Mouse (Mus musculus) midbrain, postnatal 0 days (tissue): ENCODE measurements around the gene Gm14399. TPM values are rescaled to one million over a fixed set of nuclear protein-coding genes. Genes with fewer than 3 reads are reported as not detected.
"Not testable (repeated sequence)": the region's sequence is repeated elsewhere in the genome, so short reads cannot be mapped to it uniquely, and the experiment has no call there.

Experiments
- ATAC-seq: fragments of 200-750 bp; cut with Nextera tagmentation; 2 replicates; pipeline ENCODE4 v1.8.0; 2017; ENCODE audit warnings: moderate number of reproducible peaks, mild to moderate bottlenecking, moderate TSS enrichment, moderate library complexity; ENCODE audit not compliant: low FRiP score
- DNase-seq: peaks from one replicate; pipeline ENCODE4 v3.0.0-alpha.2; 2015; ENCODE audit warnings: low spot score
- H3K27ac ChIP-seq: fragments of 300-500 bp; sonication (generic); 2 replicates; pipeline ENCODE4 v1.5.1; 2014; ENCODE audit warnings: low read depth, mild to moderate bottlenecking, low read length, mixed read lengths
- H3K27me3 ChIP-seq: fragments of 300-500 bp; sonication (generic); 2 replicates; pipeline ENCODE4 v1.6.1; 2014; ENCODE audit warnings: low read length, control low read depth, mixed read lengths; ENCODE audit not compliant: insufficient read depth
- H3K36me3 ChIP-seq: fragments of 300-500 bp; sonication (generic); 2 replicates; pipeline ENCODE4 v1.6.1; 2014; ENCODE audit warnings: low read length, control low read depth, mixed read lengths; ENCODE audit not compliant: insufficient read depth
- H3K4me1 ChIP-seq: fragments of 300-500 bp; sonication (generic); 2 replicates; pipeline ENCODE4 v1.6.1; 2014; ENCODE audit warnings: mild to moderate bottlenecking, control low read depth, antibody characterized with exemption, low read length, mixed read lengths; ENCODE audit not compliant: insufficient read depth
- H3K4me2 ChIP-seq: fragments of 300-500 bp; sonication (generic); 2 replicates; pipeline ENCODE4 v1.6.1; 2014; ENCODE audit warnings: low read depth, mild to moderate bottlenecking, low read length, mixed read lengths; ENCODE audit not compliant: poor library complexity, severe bottlenecking
- H3K4me3 ChIP-seq: fragments of 300-500 bp; sonication (generic); 2 replicates; pipeline ENCODE4 v1.5.1; 2014; ENCODE audit warnings: low read depth, mild to moderate bottlenecking, low read length, moderate library complexity
- H3K9ac ChIP-seq: fragments of 300-500 bp; sonication (generic); replicated peaks from 2 replicates; pipeline ENCODE4 v1.6.1; 2014; ENCODE audit warnings: mild to moderate bottlenecking, low read length, moderate library complexity, mixed read lengths; ENCODE audit not compliant: poor library complexity, severe bottlenecking
- H3K9me3 ChIP-seq: fragments of 300-500 bp; sonication (generic); 2 replicates; pipeline ENCODE4 v1.6.1; 2016; ENCODE audit warnings: low read length, control low read depth
- CTCF ChIP-seq: IDR thresholded peaks from 2 replicates; pipeline ENCODE4 v1.5.1; 2016; ENCODE audit warnings: antibody characterized with exemption, mild to moderate bottlenecking
- WGBS: fragments of 180-500 bp; shearing (Covaris S2); extraction: QIAGEN DNeasy Blood & Tissue Kit; methylation state at CpG from one replicate; pipeline ENCODE4 v1.1.7; 2014; 5-methylcytosine and 5-hydroxymethylcytosine counted together
- polyA plus RNA-seq: library from polyadenylated mRNA; unstranded; fragments of >200 nt; fragmentation: Nextera tagmentation; extraction: Ambion mirVana; gene quantifications from 2 replicates; pipeline ENCODE4 v1.2.1, GENCODE M21; 2015
- total RNA-seq: library from RNA; depleted of rRNA; stranded (reverse); fragments of >200 nt; gene quantifications from 2 replicates; pipeline ENCODE4 v1.2.3, GENCODE M21; 2014

Gene Gm14399
- total and polyA plus RNA-seq, 2 experiments from 2014 or later, result 5.5 to 9.0 TPM

DNA sequence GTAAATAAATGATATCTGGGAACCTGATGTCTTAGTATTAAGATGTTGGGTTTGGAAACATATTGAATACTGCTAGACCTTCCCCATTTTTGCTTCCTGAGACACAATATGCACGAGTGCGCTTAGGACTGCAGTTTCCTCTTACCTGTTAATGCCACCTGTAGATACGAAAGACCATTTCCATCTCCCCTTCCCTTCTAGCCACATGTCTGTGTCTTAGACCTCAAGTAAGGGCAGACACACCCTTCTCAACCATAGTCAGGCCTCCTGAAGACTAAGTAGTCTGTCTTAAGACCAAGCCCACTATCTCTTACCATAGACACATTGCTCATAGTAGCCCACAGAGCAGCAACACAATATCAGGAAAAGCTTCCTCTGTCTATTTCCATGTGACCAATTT lies 30.3 kb upstream of the Gm14399 start:
- WGBS, result 85% methylated on average over 3 of the region's 3 CpGs
- no peak overlapping the region for H3K9ac ChIP-seq
- TF ChIP-seq CTCF, result no peak
- no peak for ATAC-seq
- no peak overlapping the region for H3K27ac ChIP-seq
- H3K4me2 ChIP-seq, result no peak overlapping the region
- no peaks in the 10 kb centered on the region for H3K27me3 ChIP-seq
- no peak for DNase-seq
- H3K4me1 ChIP-seq, result no peaks in the 10 kb centered on the region
- H3K36me3 ChIP-seq, result no peaks in the 10 kb centered on the region
- H3K4me3 ChIP-seq, result no peak overlapping the region
- H3K9me3 ChIP-seq, result no peaks in the 10 kb centered on the region

DNA sequence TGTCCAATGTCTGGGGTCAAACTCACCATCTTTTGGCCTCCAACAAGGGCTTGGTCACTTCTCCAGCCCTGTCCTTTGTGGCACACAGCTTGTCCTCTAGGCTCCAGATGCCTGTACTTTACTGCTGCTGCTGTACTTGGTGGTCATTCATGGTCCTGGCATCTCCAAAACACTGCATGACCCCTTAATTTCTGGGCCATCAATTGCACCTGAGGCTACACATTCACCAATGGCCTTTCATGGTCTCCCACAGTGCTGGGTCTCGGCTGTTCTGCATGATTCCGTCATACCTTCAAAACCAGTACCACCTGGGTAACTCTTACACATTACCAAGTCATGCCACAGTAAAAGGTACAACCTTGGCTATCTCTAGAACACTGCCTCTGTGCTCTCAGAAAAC lies 25.1 kb upstream of the Gm14399 start:
- H3K4me2 ChIP-seq, H3K36me3 ChIP-seq, H3K9ac ChIP-seq, DNase-seq, H3K4me1 ChIP-seq, H3K27ac ChIP-seq, H3K9me3 ChIP-seq, ATAC-seq, H3K27me3 ChIP-seq, H3K4me3 ChIP-seq: not testable (repeated sequence)
- WGBS, result 79% methylated on average over 2 of the region's 2 CpGs

GRCm38 (mm10) chr2:175165110-175165509 lies 23.3 kb upstream of the Gm14399 start:
- H3K27ac ChIP-seq, H3K4me2 ChIP-seq, H3K4me3 ChIP-seq, H3K4me1 ChIP-seq, H3K9ac ChIP-seq, H3K27me3 ChIP-seq, ATAC-seq, H3K9me3 ChIP-seq, DNase-seq, H3K36me3 ChIP-seq: not testable (repeated sequence)
- WGBS, result 94% methylated on average over 12 of the region's 12 CpGs

DNA sequence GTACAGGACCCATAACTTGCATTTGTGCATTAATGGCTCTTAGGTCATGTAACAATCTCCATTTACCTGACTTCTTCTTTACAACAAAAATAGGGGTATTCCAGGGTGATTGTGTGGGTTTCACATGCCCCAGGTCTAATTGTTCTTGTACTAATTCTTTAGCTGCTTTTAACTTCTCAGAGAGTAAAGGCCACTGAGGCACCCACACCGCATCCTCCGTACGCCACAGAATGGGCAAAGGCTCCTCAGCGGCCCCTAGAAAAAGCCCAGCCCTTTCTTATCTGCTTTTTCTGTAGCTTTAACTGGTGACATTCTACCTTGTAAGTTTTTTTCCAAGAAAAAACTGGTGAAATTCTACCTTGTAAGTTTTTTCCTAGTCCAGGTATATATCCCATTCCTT lies 19.6 kb upstream of the Gm14399 start:
- WGBS, result 86% methylated on average over 4 of the region's 4 CpGs

GRCm38 (mm10) chr2:175158642-175159041 lies 16.8 kb upstream of the Gm14399 start:
- H3K4me1 ChIP-seq, result no peaks in the 10 kb centered on the region
- no peaks in the 10 kb centered on the region for H3K36me3 ChIP-seq
- H3K4me2 ChIP-seq, result no peak overlapping the region
- H3K4me3 ChIP-seq, result no peak overlapping the region
- ATAC-seq, result no peak
- H3K27ac ChIP-seq, result no peak overlapping the region
- no peak for DNase-seq
- no peaks in the 10 kb centered on the region for H3K27me3 ChIP-seq
- WGBS, result 86% methylated on average over 3 of the region's 3 CpGs
- no peak overlapping the region for H3K9ac ChIP-seq
- no peak for TF ChIP-seq CTCF
- H3K9me3 ChIP-seq, result 0 out of 2 replicates have a peak, but pooled peaks cover 3% of the 10 kb centered on the region

More for the DNA sequence above, 19.6 kb upstream of the Gm14399 start:
- H3K36me3 ChIP-seq, H3K27me3 ChIP-seq, H3K9ac ChIP-seq, H3K9me3 ChIP-seq, ATAC-seq, H3K4me1 ChIP-seq, H3K4me3 ChIP-seq, DNase-seq, H3K27ac ChIP-seq, H3K4me2 ChIP-seq: not testable (repeated sequence)

DNA sequence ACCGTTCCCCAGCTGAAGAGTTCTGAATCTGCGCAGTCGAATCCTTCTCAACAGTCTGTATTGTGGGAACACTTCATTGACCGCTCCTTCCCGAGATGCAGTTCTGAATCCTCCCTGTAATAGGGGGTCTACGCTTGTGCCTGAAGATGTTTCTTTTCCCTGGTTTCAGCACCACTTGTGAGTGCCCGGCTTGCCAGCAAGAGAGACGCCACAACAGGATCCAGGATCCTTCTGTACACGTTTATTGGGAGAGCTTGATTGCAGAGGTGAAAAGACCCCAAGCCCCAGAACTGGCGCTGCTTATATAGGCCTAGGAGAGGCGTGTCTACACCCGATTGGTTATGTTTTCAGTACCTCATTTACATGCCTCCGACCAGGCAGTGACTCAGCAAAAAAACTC lies 14.9 kb upstream of the Gm14399 start:
- Histone ChIP-seq H3K9me3 (0 out of 2 replicates have a peak, but pooled peaks cover 3% of the 10 kb centered on the region), H3K9ac (no peak overlapping the region), H3K27ac (no peak overlapping the region), H3K4me3 (no peak overlapping the region), H3K4me1 (no peaks in the 10 kb centered on the region), H3K4me2 (no peak overlapping the region), H3K36me3 (no peaks in the 10 kb centered on the region), H3K27me3 (no peaks in the 10 kb centered on the region)
- no peak for ATAC-seq
- DNase-seq, result no peak
- TF ChIP-seq CTCF, result no peak
- WGBS, result 91% methylated on average over 13 of the region's 13 CpGs

DNA sequence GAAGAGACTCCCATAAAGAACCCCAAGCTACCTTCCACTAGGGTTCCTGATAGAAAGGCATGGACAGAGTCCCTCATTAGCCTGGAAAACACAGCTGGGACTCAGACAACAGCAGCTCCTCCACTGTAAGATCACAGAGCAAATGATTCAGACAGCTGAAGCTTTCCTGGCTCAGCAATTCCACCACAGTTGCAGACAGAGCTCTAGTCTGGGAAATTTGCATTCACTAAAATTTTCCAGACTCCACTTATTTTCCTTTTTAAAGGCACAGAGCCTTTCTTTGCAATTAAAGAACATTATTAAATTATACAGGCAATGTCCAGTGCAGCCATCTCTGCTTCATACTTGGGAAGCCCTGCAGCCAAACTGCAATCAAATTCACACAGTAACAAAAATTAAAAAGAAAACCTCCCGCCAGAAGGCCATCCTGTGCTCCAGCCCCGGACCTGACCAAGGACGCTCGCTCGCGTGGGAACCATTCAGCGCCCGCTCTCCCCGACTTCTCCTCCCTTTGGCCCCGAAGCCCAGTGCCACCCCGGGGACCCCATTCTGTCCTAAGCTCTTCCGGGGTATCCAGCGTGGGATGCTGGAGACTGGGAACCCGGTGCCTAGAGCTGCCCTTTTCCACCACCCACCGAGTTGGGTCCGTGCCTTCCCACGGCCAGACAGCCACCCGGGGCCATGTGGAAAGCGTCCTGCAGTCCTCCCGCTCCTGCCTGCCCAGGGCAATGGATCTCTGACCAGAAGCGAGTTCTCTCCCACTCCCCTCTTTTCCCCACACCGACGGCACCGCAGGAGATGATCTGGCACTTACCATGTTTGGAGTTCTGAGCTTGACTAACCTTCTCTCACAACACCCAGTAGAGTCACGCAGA lies 457 bp downstream of the Gm14399 start:
- Histone ChIP-seq H3K4me3 (peak overlapping the region; percentile 36), H3K4me2 (peak overlapping the region; percentile 33; the same call in 1 of the 2 replicates)
- H3K4me1 ChIP-seq, H3K9ac ChIP-seq, H3K36me3 ChIP-seq, H3K9me3 ChIP-seq, ATAC-seq, H3K27ac ChIP-seq, DNase-seq, H3K27me3 ChIP-seq: not testable (repeated sequence)
- WGBS, result 2% methylated on average over 20 of the region's 25 CpGs

DNA sequence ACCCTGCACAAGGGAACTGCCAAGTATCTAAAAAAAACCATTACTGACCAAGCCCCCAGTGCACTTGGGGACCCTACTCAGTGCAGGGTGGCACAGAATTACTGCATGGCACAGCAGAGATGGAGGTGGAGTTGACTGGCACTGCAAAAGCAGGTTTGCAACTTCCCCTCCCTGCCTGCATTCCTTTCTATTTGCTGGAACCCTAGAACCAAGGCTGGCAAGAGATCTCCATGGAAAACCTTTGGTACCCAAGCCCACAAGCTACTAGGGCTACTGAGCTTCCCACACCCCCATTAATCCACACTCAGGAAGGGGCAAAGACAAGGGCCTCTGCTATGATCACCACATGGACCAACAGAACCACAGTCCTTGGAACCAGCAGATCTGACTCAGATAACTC lies 1.2 kb downstream of the Gm14399 start:
- not testable (repeated sequence) for H3K27me3 ChIP-seq, H3K4me2 ChIP-seq, H3K9me3 ChIP-seq, H3K9ac ChIP-seq, H3K4me1 ChIP-seq, DNase-seq, ATAC-seq, H3K27ac ChIP-seq, H3K36me3 ChIP-seq, H3K4me3 ChIP-seq
